Mouse (Mus musculus): ENCODE data around the gene Tex22. TPM values are rescaled to one million over a fixed set of nuclear protein-coding genes. Genes with fewer than 3 reads are reported as not detected.
A peak's percentile ranks its signal among the peaks of the same experiment; 100 is the strongest.

The Tex22 gene
- polyA plus RNA-seq, 1 experiment from 2014 or later = not detected

- 87% methylated on average over 9 of the region's 9 CpGs for WGBS
- H3K4me2 ChIP-seq = no peak overlapping the region
- ATAC-seq (ENCODE audit: insufficient number of reproducible peaks, insufficient read depth, low FRiP score, low TSS enrichment, low read depth) = no peak
These were observed 12.7 kb upstream of the Tex22 start for GRCm38 (mm10) chr12:113061606-113062005.

GRCm38 (mm10) chr12:113062201-113062600 lies 12.1 kb upstream of the Tex22 start:
- Histone ChIP-seq H3K27me3 (no peaks in the 10 kb centered on the region), H3K4me2 (no peak overlapping the region), H3K27ac (no peak overlapping the region), H3K36me3 (peaks cover 97% of the 10 kb centered on the region), H3K4me3 (no peak overlapping the region), H3K4me1 (no peaks in the 10 kb centered on the region), H3K9me3 (no peaks in the 10 kb centered on the region), H3K9ac (no peak overlapping the region)
- WGBS = 78% methylated on average over 10 of the region's 10 CpGs
- ATAC-seq (ENCODE audit: insufficient number of reproducible peaks, insufficient read depth, low FRiP score, low TSS enrichment, low read depth) = no peak

More at GRCm38 (mm10) chr12:113061606-113062005, 12.7 kb upstream of the Tex22 start:
- Histone ChIP-seq H3K9me3 (no peaks in the 10 kb centered on the region), H3K27me3 (no peaks in the 10 kb centered on the region), H3K9ac (no peak overlapping the region), H3K36me3 (peaks cover 97% of the 10 kb centered on the region), H3K4me3 (no peak overlapping the region), H3K4me1 (no peaks in the 10 kb centered on the region), H3K27ac (no peak overlapping the region)

- 89% methylated on average over 7 of the region's 7 CpGs for WGBS
These were observed 10.6 kb upstream of the Tex22 start for GRCm38 (mm10) chr12:113063700-113064099.

GRCm38 (mm10) chr12:113068002-113068401 lies 6.3 kb upstream of the Tex22 start:
- WGBS = 83% methylated on average over 7 of the region's 7 CpGs
- Histone ChIP-seq H3K27ac (no peak overlapping the region), H3K9me3 (no peaks in the 10 kb centered on the region), H3K4me3 (no peak overlapping the region), H3K27me3 (no peaks in the 10 kb centered on the region), H3K9ac (no peak overlapping the region), H3K4me2 (no peak overlapping the region), H3K4me1 (no peaks in the 10 kb centered on the region), H3K36me3 (peaks cover 89% of the 10 kb centered on the region)
- no peak for ATAC-seq (ENCODE audit: insufficient number of reproducible peaks, insufficient read depth, low FRiP score, low TSS enrichment, low read depth)

More at GRCm38 (mm10) chr12:113063700-113064099, 10.6 kb upstream of the Tex22 start:
- Histone ChIP-seq H3K27ac (no peak overlapping the region), H3K4me1 (no peaks in the 10 kb centered on the region), H3K4me2 (no peak overlapping the region), H3K27me3 (no peaks in the 10 kb centered on the region), H3K36me3 (peaks cover 98% of the 10 kb centered on the region), H3K4me3 (no peak overlapping the region), H3K9ac (no peak overlapping the region), H3K9me3 (no peaks in the 10 kb centered on the region)
- no peak for ATAC-seq (ENCODE audit: insufficient number of reproducible peaks, insufficient read depth, low FRiP score, low TSS enrichment, low read depth)

DNA sequence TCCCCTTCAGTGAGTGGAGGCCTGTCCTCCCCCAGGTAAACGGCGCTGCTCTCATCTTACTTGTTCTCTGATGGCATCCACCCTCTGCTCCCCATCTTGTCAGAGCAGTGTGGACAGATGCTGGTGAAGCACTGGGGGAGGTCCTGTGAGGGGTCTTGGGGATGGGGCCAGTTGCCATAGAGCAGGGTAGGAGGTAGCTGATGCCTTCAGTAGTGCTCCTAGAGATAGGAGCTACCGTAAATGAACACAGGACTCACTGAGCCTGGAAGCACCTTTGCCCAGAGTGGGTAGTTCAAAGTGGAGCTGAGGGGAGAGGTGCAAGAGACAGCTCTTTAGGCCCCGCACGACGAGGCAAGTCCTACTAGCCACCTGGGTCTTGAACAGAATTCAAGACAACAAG lies 4.9 kb upstream of the Tex22 start:
- H3K27me3 ChIP-seq = no peaks in the 10 kb centered on the region
- H3K36me3 ChIP-seq = peaks cover 75% of the 10 kb centered on the region
- H3K9ac ChIP-seq = no peak overlapping the region
- H3K4me1 ChIP-seq = peaks cover 8% of the 10 kb centered on the region
- H3K4me2 ChIP-seq = no peak overlapping the region
- H3K9me3 ChIP-seq = no peaks in the 10 kb centered on the region
- no peak overlapping the region for H3K27ac ChIP-seq
- H3K4me3 ChIP-seq = no peak overlapping the region
- ATAC-seq (ENCODE audit: insufficient number of reproducible peaks, insufficient read depth, low FRiP score, low TSS enrichment, low read depth) = no peak
- WGBS = 95% methylated on average over 6 of the region's 6 CpGs

GRCm38 (mm10) chr12:113071321-113071720 lies 3.0 kb upstream of the Tex22 start:
- 90% methylated on average over 6 of the region's 6 CpGs for WGBS
- Histone ChIP-seq H3K27ac (no peak overlapping the region), H3K36me3 (peaks cover 57% of the 10 kb centered on the region), H3K27me3 (no peaks in the 10 kb centered on the region), H3K4me1 (peaks cover 19% of the 10 kb centered on the region), H3K9ac (no peak overlapping the region), H3K4me3 (no peak overlapping the region), H3K4me2 (no peak overlapping the region), H3K9me3 (no peaks in the 10 kb centered on the region)
- ATAC-seq (ENCODE audit: insufficient number of reproducible peaks, insufficient read depth, low FRiP score, low TSS enrichment, low read depth) = no peak

DNA sequence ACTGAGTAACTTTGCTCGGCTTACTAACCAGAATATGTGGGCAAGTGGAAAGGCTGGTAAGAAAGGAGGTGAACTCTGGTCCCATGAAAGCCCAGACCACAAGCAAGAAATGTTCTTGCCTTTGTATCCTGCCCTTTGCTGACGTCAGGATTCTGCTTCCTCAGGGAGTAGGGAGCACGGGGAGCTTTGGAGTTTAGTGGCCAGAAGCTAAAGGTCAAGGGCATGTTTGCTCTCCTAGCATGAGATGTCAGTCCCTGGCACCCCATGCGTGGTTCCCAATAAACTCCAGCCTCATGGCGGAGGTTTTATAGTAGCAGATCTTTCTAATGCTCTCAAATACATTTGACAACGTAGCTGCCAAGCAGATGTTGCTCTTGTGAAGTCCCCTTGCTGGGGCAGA lies 2.5 kb upstream of the Tex22 start:
- Histone ChIP-seq H3K27ac (no peak overlapping the region), H3K4me3 (no peak overlapping the region), H3K27me3 (no peaks in the 10 kb centered on the region), H3K9me3 (no peaks in the 10 kb centered on the region), H3K4me1 (peaks cover 19% of the 10 kb centered on the region), H3K36me3 (peaks cover 52% of the 10 kb centered on the region), H3K9ac (no peak overlapping the region), H3K4me2 (no peak overlapping the region)
- WGBS = 81% methylated on average over 6 of the region's 6 CpGs
- ATAC-seq (ENCODE audit: insufficient number of reproducible peaks, insufficient read depth, low FRiP score, low TSS enrichment, low read depth) = no peak

DNA sequence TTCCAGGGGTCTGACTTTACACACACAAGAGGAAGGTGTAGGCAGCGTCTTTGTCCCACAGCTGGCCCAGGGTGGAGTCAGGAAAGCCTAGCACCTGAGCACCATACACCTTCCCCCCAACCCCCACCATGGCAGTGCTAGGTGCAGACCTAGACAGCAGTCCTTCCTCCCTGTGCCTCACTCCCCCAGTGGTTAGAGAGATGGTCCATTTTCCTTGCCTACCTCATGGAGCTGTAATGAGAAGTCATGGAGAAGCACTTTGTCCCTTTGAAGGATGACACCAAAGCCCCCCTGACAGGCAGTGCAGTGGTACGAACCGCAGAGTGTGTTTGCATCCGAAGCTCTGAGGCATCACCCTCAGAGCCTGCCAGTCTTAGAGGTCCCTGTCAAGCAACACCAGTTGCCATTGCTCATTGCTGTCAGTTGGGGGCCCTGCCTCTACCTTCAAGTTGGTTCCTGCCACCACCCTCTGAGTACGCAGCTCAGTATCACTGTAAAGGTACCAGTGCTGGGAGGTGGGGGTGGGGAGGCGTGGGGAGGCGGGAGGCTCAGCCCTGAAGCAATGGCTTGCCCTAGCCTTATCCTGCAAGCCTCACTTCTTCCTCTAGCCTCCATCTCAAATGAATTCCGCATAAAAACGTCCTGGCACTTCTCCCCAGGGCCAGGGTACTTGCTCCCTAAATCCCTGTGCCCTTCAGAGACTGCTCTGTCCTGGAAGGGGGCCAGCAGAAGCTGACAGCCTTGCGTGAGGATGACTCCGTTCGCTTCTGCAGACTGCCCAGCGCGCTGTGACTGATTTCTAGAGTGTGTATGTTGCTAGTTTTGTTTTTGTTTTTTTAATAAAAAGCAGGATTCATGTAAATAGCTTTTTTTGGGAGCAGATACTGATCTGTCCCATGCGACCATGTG lies 628 bp upstream of the Tex22 start:
- Histone ChIP-seq H3K9ac (peak overlapping the region; percentile 75), H3K4me1 (peaks cover 19% of the 10 kb centered on the region), H3K4me2 (peak overlapping the region; percentile 95), H3K4me3 (peak overlapping the region; percentile 51), H3K27ac (peak overlapping the region; percentile 87), H3K36me3 (peaks cover 34% of the 10 kb centered on the region), H3K27me3 (no peaks in the 10 kb centered on the region), H3K9me3 (no peaks in the 10 kb centered on the region)
- 12% methylated on average over 15 of the region's 15 CpGs for WGBS
- peak; percentile 40 for ATAC-seq (ENCODE audit: insufficient number of reproducible peaks, insufficient read depth, low FRiP score, low TSS enrichment, low read depth)

DNA sequence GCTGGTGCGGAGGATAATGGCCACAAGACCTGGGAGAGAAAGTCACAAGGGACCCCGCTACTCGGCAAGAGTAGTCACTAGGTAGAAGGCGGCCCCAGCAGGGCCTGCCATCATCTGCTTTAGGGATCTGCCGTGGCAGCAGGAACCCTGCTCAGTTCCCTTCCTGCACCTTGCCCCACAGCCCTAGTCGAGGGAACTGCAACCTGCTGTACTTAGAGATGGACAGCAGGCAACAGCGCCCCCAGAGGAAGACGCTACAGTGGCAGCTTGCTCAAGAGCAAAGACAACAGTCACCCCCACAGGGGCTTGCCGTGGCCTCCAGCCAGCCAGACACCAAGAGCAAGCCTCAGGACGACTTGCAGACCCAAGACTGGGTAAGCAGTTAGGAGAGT lies 757 bp downstream of the Tex22 start:
- Histone ChIP-seq H3K4me2 (peak overlapping the region; percentile 95), H3K4me3 (peak overlapping the region; percentile 51), H3K27me3 (no peaks in the 10 kb centered on the region), H3K9ac (peak overlapping the region; percentile 75), H3K36me3 (peaks cover 20% of the 10 kb centered on the region), H3K4me1 (peaks cover 19% of the 10 kb centered on the region), H3K27ac (peak overlapping the region; percentile 87), H3K9me3 (no peaks in the 10 kb centered on the region)
- peak; percentile 52 for ATAC-seq (ENCODE audit: insufficient number of reproducible peaks, insufficient read depth, low FRiP score, low TSS enrichment, low read depth)
- 2% methylated on average over 10 of the region's 10 CpGs for WGBS

DNA sequence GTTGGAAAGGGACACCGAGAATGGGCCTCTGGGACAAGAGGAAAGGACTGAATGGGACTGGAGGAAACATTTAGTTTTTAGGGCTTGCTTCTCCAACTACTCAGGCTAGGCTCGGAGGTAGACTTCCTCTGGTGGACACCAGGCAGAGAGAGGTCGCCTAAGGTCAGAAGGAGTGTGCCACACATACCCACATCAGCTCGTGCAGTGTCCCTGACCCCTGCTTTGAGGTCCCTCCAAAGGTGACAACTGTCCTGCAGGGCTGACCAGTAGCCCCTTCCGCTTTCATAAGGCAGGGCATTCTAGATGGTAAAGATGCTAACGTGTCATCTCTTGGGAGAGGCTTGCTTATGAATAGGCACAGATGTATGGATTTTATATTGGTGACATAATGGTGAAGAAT lies 1.2 kb downstream of the Tex22 start:
- ATAC-seq (ENCODE audit: insufficient number of reproducible peaks, insufficient read depth, low FRiP score, low TSS enrichment, low read depth) = no peak
- peaks cover 16% of the 10 kb centered on the region for H3K36me3 ChIP-seq
- H3K4me1 ChIP-seq = peaks cover 19% of the 10 kb centered on the region
- WGBS = 57% methylated on average over 6 of the region's 6 CpGs
- H3K9me3 ChIP-seq = no peaks in the 10 kb centered on the region
- peak overlapping the region; percentile 95 for H3K4me2 ChIP-seq
- H3K4me3 ChIP-seq = peak overlapping the region; percentile 51
- no peaks in the 10 kb centered on the region for H3K27me3 ChIP-seq
- H3K27ac ChIP-seq = no peak overlapping the region
- peak overlapping the region; percentile 75; the same call in 1 of the 2 replicates for H3K9ac ChIP-seq

DNA sequence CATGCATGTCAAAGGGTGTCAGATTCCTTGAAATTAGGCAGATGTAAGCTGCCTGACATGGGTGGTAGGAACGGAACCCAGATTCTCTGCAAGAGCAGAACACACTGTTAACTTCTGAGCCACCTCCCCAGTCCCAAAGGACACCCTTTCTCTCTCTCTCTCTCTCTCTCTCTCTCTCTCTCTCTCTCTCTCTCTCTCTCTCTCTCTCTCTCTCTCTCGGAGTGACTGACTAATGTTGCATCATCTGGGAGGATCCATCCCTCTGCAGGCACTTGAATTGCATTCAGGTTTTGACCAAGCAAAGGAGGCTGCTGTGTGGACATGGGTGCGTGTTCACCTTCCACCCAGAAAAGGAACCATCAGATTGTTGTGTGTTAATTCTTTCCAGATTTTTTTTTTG lies 13.0 kb downstream of the Tex22 start:
- no peak overlapping the region for H3K9ac ChIP-seq

DNA sequence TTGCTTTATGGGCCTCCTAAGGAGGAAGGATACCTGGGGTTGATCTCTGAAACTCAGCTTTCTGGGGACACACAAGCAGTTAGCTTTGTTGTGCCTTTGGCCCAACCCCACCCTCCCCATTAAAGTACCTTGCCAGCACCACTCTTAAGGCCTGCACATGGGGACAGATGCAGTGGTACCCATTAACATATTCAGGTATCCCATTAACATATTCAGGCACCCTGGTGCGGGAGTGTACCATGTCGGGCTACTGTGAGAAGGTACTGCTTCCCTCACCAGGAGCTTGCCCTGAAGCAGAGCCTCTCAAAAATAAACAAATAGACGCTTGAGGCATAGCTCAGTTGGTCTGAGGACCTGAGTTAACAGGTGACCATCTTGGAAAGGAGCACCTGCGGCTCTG lies 13.7 kb downstream of the Tex22 start:
- Histone ChIP-seq H3K27me3 (no peaks in the 10 kb centered on the region), H3K4me3 (no peak overlapping the region), H3K27ac (no peak overlapping the region), H3K4me1 (no peaks in the 10 kb centered on the region), H3K4me2 (no peak overlapping the region), H3K9me3 (no peaks in the 10 kb centered on the region), H3K36me3 (no peaks in the 10 kb centered on the region), H3K9ac (no peak overlapping the region)
- WGBS = 33% methylated on average over 4 of the region's 4 CpGs
- no peak for ATAC-seq (ENCODE audit: insufficient number of reproducible peaks, insufficient read depth, low FRiP score, low TSS enrichment, low read depth)

More for the DNA sequence above, 13.0 kb downstream of the Tex22 start:
- Histone ChIP-seq H3K27ac (no peak overlapping the region), H3K4me3 (no peak overlapping the region), H3K4me1 (no peaks in the 10 kb centered on the region), H3K36me3 (no peaks in the 10 kb centered on the region), H3K9me3 (no peaks in the 10 kb centered on the region), H3K27me3 (no peaks in the 10 kb centered on the region), H3K4me2 (no peak overlapping the region)
- ATAC-seq (ENCODE audit: insufficient number of reproducible peaks, insufficient read depth, low FRiP score, low TSS enrichment, low read depth) = no peak
- WGBS = 45% methylated on average over 3 of the region's 3 CpGs
